Mouse (Mus musculus): ENCODE measurements around the gene Noc2l. TPM values are rescaled to one million over a fixed set of nuclear protein-coding genes. Genes with fewer than 3 reads are reported as not detected.

The Noc2l gene
- polyA plus RNA-seq, 1 experiment from 2014 or later = 47.8 TPM

- peaks cover 29% of the 10 kb centered on the region for H3K27me3 ChIP-seq (ENCODE audit: control insufficient read depth, insufficient read depth, low read length)
- no peak overlapping the region for H3K27ac ChIP-seq (ENCODE audit: low read depth, low read length)
- ATAC-seq (replicated peaks; ENCODE audit: insufficient number of reproducible peaks, low FRiP score, low TSS enrichment) = no peak
- WGBS (ENCODE audit: insufficient replicate concordance) = 77% methylated on average over 8 of the region's 8 CpGs
- no peaks in the 10 kb centered on the region for H3K9me3 ChIP-seq (replicated peaks; ENCODE audit: control insufficient read depth, low read length)
- H3K4me2 ChIP-seq = peak overlapping the region; percentile 32; the same call in 1 of the 2 replicates
- H3K4me1 ChIP-seq (ENCODE audit: control insufficient read depth, insufficient read depth, low read length) = peaks cover 7% of the 10 kb centered on the region
- no peak overlapping the region for H3K4me3 ChIP-seq (ENCODE audit: low read depth, low read length)
- H3K9ac ChIP-seq (ENCODE audit: low read depth, low read length) = no peak overlapping the region
- peaks cover 18% of the 10 kb centered on the region for H3K36me3 ChIP-seq (ENCODE audit: control insufficient read depth, insufficient read depth, low read length)
Measured at GRCm38 (mm10) chr4:156251081-156251480, 15.3 kb downstream of the Noc2l start.

- no peak overlapping the region for H3K4me3 ChIP-seq (ENCODE audit: low read depth, low read length)
- no peaks in the 10 kb centered on the region for H3K9me3 ChIP-seq (replicated peaks; ENCODE audit: control insufficient read depth, low read length)
- 28% methylated on average over 7 of the region's 7 CpGs for WGBS (ENCODE audit: insufficient replicate concordance)
- ATAC-seq (replicated peaks; ENCODE audit: insufficient number of reproducible peaks, low FRiP score, low TSS enrichment) = no peak
- H3K4me2 ChIP-seq = peak overlapping the region; percentile 32
- no peak overlapping the region for H3K9ac ChIP-seq (ENCODE audit: low read depth, low read length)
- H3K27me3 ChIP-seq (ENCODE audit: control insufficient read depth, insufficient read depth, low read length) = peaks cover 29% of the 10 kb centered on the region
- peaks cover 11% of the 10 kb centered on the region for H3K36me3 ChIP-seq (ENCODE audit: control insufficient read depth, insufficient read depth, low read length)
- H3K4me1 ChIP-seq (ENCODE audit: control insufficient read depth, insufficient read depth, low read length) = peaks cover 7% of the 10 kb centered on the region
- peak overlapping the region; percentile 66 for H3K27ac ChIP-seq (ENCODE audit: low read depth, low read length)
Measured at GRCm38 (mm10) chr4:156252140-156252539, 16.3 kb downstream of the Noc2l start.

GRCm38 (mm10) chr4:156252619-156253018 is 16.8 kb downstream of the Noc2l start:
- no peaks in the 10 kb centered on the region for H3K9me3 ChIP-seq (replicated peaks; ENCODE audit: control insufficient read depth, low read length)
- 28% methylated on average over 3 of the region's 3 CpGs for WGBS (ENCODE audit: insufficient replicate concordance)
- H3K36me3 ChIP-seq (ENCODE audit: control insufficient read depth, insufficient read depth, low read length) = peaks cover 10% of the 10 kb centered on the region
- H3K9ac ChIP-seq (ENCODE audit: low read depth, low read length) = peak overlapping the region; percentile 43; the same call in 1 of the 2 replicates
- 0 out of 2 replicates have a peak, but pooled peaks have one; percentile 20 for ATAC-seq (replicated peaks; ENCODE audit: insufficient number of reproducible peaks, low FRiP score, low TSS enrichment)
- H3K27me3 ChIP-seq (ENCODE audit: control insufficient read depth, insufficient read depth, low read length) = peaks cover 29% of the 10 kb centered on the region
- H3K4me2 ChIP-seq = peak overlapping the region; percentile 32
- peaks cover 7% of the 10 kb centered on the region for H3K4me1 ChIP-seq (ENCODE audit: control insufficient read depth, insufficient read depth, low read length)
- H3K27ac ChIP-seq (ENCODE audit: low read depth, low read length) = peak overlapping the region; percentile 66
- no peak overlapping the region for H3K4me3 ChIP-seq (ENCODE audit: low read depth, low read length)

GRCm38 (mm10) chr4:156253043-156253442 is 17.2 kb downstream of the Noc2l start:
- Histone ChIP-seq H3K27ac (ENCODE audit: low read depth, low read length) (peak overlapping the region; percentile 66), H3K27me3 (ENCODE audit: control insufficient read depth, insufficient read depth, low read length) (peaks cover 29% of the 10 kb centered on the region), H3K4me2 (peak overlapping the region; percentile 32), H3K9ac (ENCODE audit: low read depth, low read length) (no peak overlapping the region; the same call in 1 of the 2 replicates), H3K4me1 (ENCODE audit: control insufficient read depth, insufficient read depth, low read length) (peaks cover 7% of the 10 kb centered on the region), H3K9me3 (replicated peaks; ENCODE audit: control insufficient read depth, low read length) (no peaks in the 10 kb centered on the region), H3K36me3 (ENCODE audit: control insufficient read depth, insufficient read depth, low read length) (peaks cover 6% of the 10 kb centered on the region), H3K4me3 (ENCODE audit: low read depth, low read length) (no peak overlapping the region)
- 35% methylated on average over 7 of the region's 7 CpGs for WGBS (ENCODE audit: insufficient replicate concordance)
- ATAC-seq (replicated peaks; ENCODE audit: insufficient number of reproducible peaks, low FRiP score, low TSS enrichment) = peak; percentile 80

- no peaks in the 10 kb centered on the region for H3K9me3 ChIP-seq (replicated peaks; ENCODE audit: control insufficient read depth, low read length)
- H3K27ac ChIP-seq (ENCODE audit: low read depth, low read length) = peak overlapping the region; percentile 32; the same call in 1 of the 2 replicates
- H3K4me2 ChIP-seq = peak overlapping the region; percentile 59
- H3K4me1 ChIP-seq (ENCODE audit: control insufficient read depth, insufficient read depth, low read length) = peaks cover 7% of the 10 kb centered on the region
- peaks cover 29% of the 10 kb centered on the region for H3K27me3 ChIP-seq (ENCODE audit: control insufficient read depth, insufficient read depth, low read length)
- WGBS (ENCODE audit: insufficient replicate concordance) = 2% methylated on average over 30 of the region's 30 CpGs
- H3K4me3 ChIP-seq (ENCODE audit: low read depth, low read length) = peak overlapping the region; percentile 34
- H3K36me3 ChIP-seq (ENCODE audit: control insufficient read depth, insufficient read depth, low read length) = no peaks in the 10 kb centered on the region
- ATAC-seq (replicated peaks; ENCODE audit: insufficient number of reproducible peaks, low FRiP score, low TSS enrichment) = peak; percentile 62; the same call in 1 of the 2 replicates
- peak overlapping the region; percentile 43 for H3K9ac ChIP-seq (ENCODE audit: low read depth, low read length)
Measured at GRCm38 (mm10) chr4:156254361-156255077, 18.7 kb downstream of the Noc2l start.

- Histone ChIP-seq H3K9me3 (replicated peaks; ENCODE audit: control insufficient read depth, low read length) (no peaks in the 10 kb centered on the region), H3K27ac (ENCODE audit: low read depth, low read length) (peak within 1 kb of the TSS; percentile 32; the same call in 1 of the 2 replicates), H3K4me2 (peak within 1 kb of the TSS; percentile 59), H3K9ac (ENCODE audit: low read depth, low read length) (peak within 1 kb of the TSS; percentile 43), H3K36me3 (ENCODE audit: control insufficient read depth, insufficient read depth, low read length) (no peaks in the 10 kb centered on the region), H3K27me3 (ENCODE audit: control insufficient read depth, insufficient read depth, low read length) (peaks cover 29% of the 10 kb centered on the region), H3K4me1 (ENCODE audit: control insufficient read depth, insufficient read depth, low read length) (peaks cover 7% of the 10 kb centered on the region), H3K4me3 (ENCODE audit: low read depth, low read length) (peak within 1 kb of the TSS; percentile 34)
- peak; percentile 57; the same call in 1 of the 2 replicates for ATAC-seq (replicated peaks; ENCODE audit: insufficient number of reproducible peaks, low FRiP score, low TSS enrichment)
- 3% methylated on average over 26 of the region's 26 CpGs for WGBS (ENCODE audit: insufficient replicate concordance)
Measured at GRCm38 (mm10) chr4:156255078-156255839, 19.4 kb downstream of the Noc2l start, which contains the start of gene Samd11. Samd11 (minus strand) TSS chr4:156255657.

Small RNA genes lying within 50 kb of the gene (microRNA-seq; reads per million reads assigned to microRNA genes)
- 4.8 reads per million, percentile 38 among the genes with 10 or more reads in this experiment for gene Mir7658 (ENCODE audit: borderline number of aligned reads)

Other genes with a start within 250 kb of the Noc2l start
- gene B3galt6, start 243.4 kb upstream of the Noc2l start, polyA plus RNA-seq (2014; fragmentation: Nextera tagmentation; extraction: Ambion mirVana) = 10.1 and 11.6 TPM in 2 replicates
- 138 and 147 TPM in 2 replicates for gene Sdf4, start 243.1 kb upstream of the Noc2l start, polyA plus RNA-seq (2014; fragmentation: Nextera tagmentation; extraction: Ambion mirVana)
- gene Tnfrsf4, start 222.2 kb upstream of the Noc2l start, polyA plus RNA-seq (2014; fragmentation: Nextera tagmentation; extraction: Ambion mirVana) = 0.21 and 0.37 TPM in 2 replicates
- 1.3 and 1.7 TPM in 2 replicates for gene Tnfrsf18, start 209.8 kb upstream of the Noc2l start, polyA plus RNA-seq (2014; fragmentation: Nextera tagmentation; extraction: Ambion mirVana)
- gene Ttll10, start 176.6 kb upstream of the Noc2l start, polyA plus RNA-seq (2014; fragmentation: Nextera tagmentation; extraction: Ambion mirVana) = 0.36 TPM in 1 of 2 replicates, not detected in the other
- gene 9430015G10Rik, start 126.0 kb upstream of the Noc2l start, polyA plus RNA-seq (2014; fragmentation: Nextera tagmentation; extraction: Ambion mirVana) = 23.6 and 26.5 TPM in 2 replicates
- 0.10 TPM in 1 of 2 replicates, not detected in the other for gene Rnf223, start 105.5 kb upstream of the Noc2l start, polyA plus RNA-seq (2014; fragmentation: Nextera tagmentation; extraction: Ambion mirVana)
- gene Agrn, start 38.5 kb upstream of the Noc2l start, polyA plus RNA-seq (2014; fragmentation: Nextera tagmentation; extraction: Ambion mirVana) = 36.7 and 44.8 TPM in 2 replicates
- gene Isg15, start 35.2 kb upstream of the Noc2l start, polyA plus RNA-seq (2014; fragmentation: Nextera tagmentation; extraction: Ambion mirVana) = 0.29 and 0.41 TPM in 2 replicates
- 0.70 and 1.0 TPM in 2 replicates for gene AW011738, start 32.7 kb upstream of the Noc2l start, polyA plus RNA-seq (2014; fragmentation: Nextera tagmentation; extraction: Ambion mirVana)
- gene Perm1, start 20.1 kb upstream of the Noc2l start, polyA plus RNA-seq (2014; fragmentation: Nextera tagmentation; extraction: Ambion mirVana) = 0.58 and 0.72 TPM in 2 replicates
- 8.7 and 12.2 TPM in 2 replicates for gene Plekhn1, start 1.2 kb upstream of the Noc2l start, polyA plus RNA-seq (2014; fragmentation: Nextera tagmentation; extraction: Ambion mirVana)
- gene Samd11, start 19.6 kb downstream of the Noc2l start, polyA plus RNA-seq (2014; fragmentation: Nextera tagmentation; extraction: Ambion mirVana) = 4.3 TPM in 2 replicates
- gene Vmn2r-ps159, start 95.1 kb downstream of the Noc2l start, polyA plus RNA-seq (2014; fragmentation: Nextera tagmentation; extraction: Ambion mirVana) = not detected in 2 replicates

Data from heart, embryonic 11.5 days (tissue).